Mouse (Mus musculus): Measurements from ENCODE around the gene Acacb.

Acacb gene

GRCm38 (mm10) chr5:114269984-114270383 is 123.6 kb downstream of the Acacb start:
- no peak for DNase-seq (ENCODE audit: low spot score)

- DNase-seq (ENCODE audit: low spot score), result no peak
Observed at GRCm38 (mm10) chr5:114273693-114274402, 127.5 kb downstream of the Acacb start, which contains the start of gene Foxn4. Gene Foxn4 (minus strand): TSS chr5:114273807.

GRCm38 (mm10) chr5:114275339-114275738 is 129.0 kb downstream of the Acacb start:
- no peak for DNase-seq (ENCODE audit: low spot score)

GRCm38 (mm10) chr5:114275991-114276390 is 129.7 kb downstream of the Acacb start:
- DNase-seq (ENCODE audit: low spot score), result no peak

GRCm38 (mm10) chr5:114279382-114280143 is 133.2 kb downstream of the Acacb start:
- no peak for DNase-seq (ENCODE audit: low spot score)

- no peak for DNase-seq (ENCODE audit: low spot score)
Observed at GRCm38 (mm10) chr5:114282346-114282745, 136.0 kb downstream of the Acacb start.

GRCm38 (mm10) chr5:114284604-114285397 is 138.5 kb downstream of the Acacb start:
- no peak for DNase-seq (ENCODE audit: low spot score)

GRCm38 (mm10) chr5:114285398-114285700 is 139.0 kb downstream of the Acacb start:
- no peak for DNase-seq (ENCODE audit: low spot score)

- no peak for DNase-seq (ENCODE audit: low spot score)
Observed at GRCm38 (mm10) chr5:114286102-114286501, 139.8 kb downstream of the Acacb start.

GRCm38 (mm10) chr5:114286872-114287571 is 140.7 kb downstream of the Acacb start:
- no peak for DNase-seq (ENCODE audit: low spot score)

GRCm38 (mm10) chr5:114288396-114288795 is 142.1 kb downstream of the Acacb start:
- no peak for DNase-seq (ENCODE audit: low spot score)

GRCm38 (mm10) chr5:114288874-114289273 is 142.5 kb downstream of the Acacb start, which contains the start of gene Myo1h:
Gene Myo1h (plus strand): TSS chr5:114289166.
- DNase-seq (ENCODE audit: low spot score), result no peak

- no peak for DNase-seq (ENCODE audit: low spot score)
Observed at GRCm38 (mm10) chr5:114290004-114290403, 143.7 kb downstream of the Acacb start.

GRCm38 (mm10) chr5:114296693-114297631 is 150.6 kb downstream of the Acacb start:
- DNase-seq (ENCODE audit: low spot score), result no peak

- no peak for DNase-seq (ENCODE audit: low spot score)
Observed at GRCm38 (mm10) chr5:114298212-114298894, 152.0 kb downstream of the Acacb start.

- DNase-seq (ENCODE audit: low spot score), result no peak
Observed at GRCm38 (mm10) chr5:114299156-114299855, 153.0 kb downstream of the Acacb start.

GRCm38 (mm10) chr5:114299883-114300610 is 153.7 kb downstream of the Acacb start:
- no peak for DNase-seq (ENCODE audit: low spot score)
